Mouse (Mus musculus): ENCODE results near the gene Ilk.

GRCm38 (mm10) chr7:105703816-105704215 is 32.6 kb upstream of the Ilk start:
- TF ChIP-seq CTCF (IDR thresholded peaks at IDR 0.05 in 2 of 3, conservative IDR thresholded peaks at IDR 0.05 in 1 of 3; ENCODE audit: control insufficient read depth in 1 of 3, insufficient read depth in 1 of 3, low read depth in 2 of 3, low read length in 3 of 3, poor library complexity in 1 of 3, severe bottlenecking in 1 of 3) (no peak), EP300 (IDR thresholded peaks at IDR 0.05; ENCODE audit: low read depth in 1 of 2, low read length in 2 of 2) (no peak), RCOR1 (IDR thresholded peaks at IDR 0.05; ENCODE audit: low read depth, low read length) (no peak), TCF12 (IDR thresholded peaks at IDR 0.05; ENCODE audit: low read depth, low read length) (no peak), USF1 (IDR thresholded peaks at IDR 0.05; ENCODE audit: low read depth, low read length) (no peak), ZC3H11A (IDR thresholded peaks at IDR 0.05; ENCODE audit: low read depth, low read length) (no peak), MYC (IDR thresholded peaks at IDR 0.05; ENCODE audit: low read depth, low read length) (no peak), RAD21 (IDR thresholded peaks at IDR 0.05; ENCODE audit: low read depth, low read length) (no peak), SIN3A (IDR thresholded peaks at IDR 0.05; ENCODE audit: low read length) (no peak), USF2 (IDR thresholded peaks at IDR 0.05; ENCODE audit: borderline replicate concordance in 1 of 2, insufficient read depth in 1 of 2, low read depth in 1 of 2, low read length in 2 of 2) (no peak), MAX (IDR thresholded peaks at IDR 0.05; ENCODE audit: low read length) (no peak), NELFE (IDR thresholded peaks at IDR 0.05; ENCODE audit: low read depth, low read length) (no peak)

Measured in MEL (cell line).